Mouse (Mus musculus): ENCODE data around the gene Cct7.
"Not testable (repeated sequence)": the region's sequence is repeated elsewhere in the genome, so short reads cannot be mapped to it uniquely, and the experiment has no call there.

The Cct7 gene

DNA sequence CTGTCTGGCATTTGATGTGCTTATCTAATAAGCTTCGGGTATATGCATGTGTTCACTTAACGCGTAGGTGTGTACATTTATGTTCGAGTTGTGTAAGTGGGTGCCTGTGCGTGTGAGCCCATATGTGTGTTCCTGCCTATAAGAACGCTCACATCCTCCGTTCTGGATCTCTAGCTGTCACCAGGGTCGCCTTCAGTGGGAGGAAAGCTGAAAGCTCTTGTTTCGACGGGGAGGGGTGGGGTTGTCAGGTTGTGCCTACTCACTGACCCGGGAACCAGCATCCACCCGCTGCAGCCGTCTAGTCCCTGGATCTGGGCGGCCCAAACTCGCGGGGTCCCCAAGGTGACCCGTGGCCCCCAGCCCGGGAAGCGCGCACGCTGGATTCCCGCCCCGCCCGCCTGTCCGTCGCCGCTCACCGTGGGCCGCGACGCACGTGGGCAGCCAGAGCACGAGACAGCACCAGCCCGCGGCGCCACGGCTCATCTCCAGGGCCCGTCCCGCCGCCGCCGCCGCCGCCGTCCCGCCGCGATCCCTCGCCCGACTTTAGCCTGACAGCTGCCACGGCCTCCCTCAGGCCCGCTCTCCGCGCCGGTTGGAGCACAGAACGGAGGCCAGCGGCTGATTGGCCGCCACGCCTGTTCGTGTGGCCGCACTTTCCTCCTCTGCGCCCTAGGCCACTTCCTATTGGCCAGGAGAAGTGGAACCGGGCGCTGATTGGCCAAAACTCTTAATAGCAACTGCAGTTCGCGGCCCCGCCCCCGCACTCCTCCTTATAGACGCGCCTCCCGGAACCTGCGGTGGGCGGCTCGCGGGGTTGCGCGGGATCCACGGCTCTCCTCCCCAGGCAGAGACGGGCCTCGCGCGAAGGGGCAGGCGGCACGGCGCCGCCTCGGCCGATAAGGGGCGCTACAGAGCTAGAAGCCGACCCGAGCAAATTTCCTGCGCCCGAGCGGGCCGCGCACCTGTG, at the start of gene Cct7:
TSS of gene Cct7 (plus strand) at position 818 of the 967 bp plus-strand sequence.
- peak; percentile 98 for DNase-seq (ENCODE audit: extremely low spot score, low spot score)

DNA sequence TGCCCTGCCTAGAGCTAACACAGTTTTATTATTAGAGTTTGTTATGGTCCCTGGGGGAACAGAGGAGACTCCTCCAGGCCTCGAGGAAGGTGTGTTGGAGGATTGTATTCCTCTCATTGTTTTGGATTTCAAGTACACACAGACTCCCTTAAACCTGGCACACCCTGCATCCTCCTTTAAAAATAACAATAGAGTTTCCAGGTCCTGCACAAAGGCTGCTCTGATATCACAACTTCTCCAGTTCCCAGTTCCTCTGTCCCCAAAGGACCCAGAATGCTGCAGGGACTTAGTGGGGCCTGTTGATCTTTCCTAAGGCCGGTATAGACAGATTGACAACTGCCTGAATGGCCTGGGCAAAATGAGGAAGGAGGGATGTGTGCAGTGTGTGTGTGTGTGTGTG, 48.7 kb upstream of the Cct7 start:
- DNase-seq (ENCODE audit: extremely low spot score, low spot score), result no peak

DNA sequence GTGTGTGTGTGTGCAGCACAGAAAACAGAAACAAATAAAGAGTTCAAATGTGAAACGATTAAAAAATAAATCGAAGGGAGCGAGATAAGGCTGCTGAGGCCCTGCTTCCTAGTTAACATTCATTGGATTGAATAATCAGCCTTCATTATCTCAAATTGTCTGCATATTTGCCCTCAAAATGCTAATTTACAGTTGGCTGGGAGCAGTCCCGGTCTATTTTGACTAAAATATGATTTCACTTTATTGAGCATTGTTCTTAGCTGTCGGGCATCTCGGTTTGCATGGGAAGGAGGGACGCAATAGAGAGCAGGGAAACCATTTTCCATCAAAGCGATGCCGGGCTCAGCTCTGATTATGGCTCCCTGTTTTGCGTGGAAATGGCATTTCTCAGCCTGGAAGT, 48.3 kb upstream of the Cct7 start:
- DNase-seq (ENCODE audit: extremely low spot score, low spot score), result no peak

DNA sequence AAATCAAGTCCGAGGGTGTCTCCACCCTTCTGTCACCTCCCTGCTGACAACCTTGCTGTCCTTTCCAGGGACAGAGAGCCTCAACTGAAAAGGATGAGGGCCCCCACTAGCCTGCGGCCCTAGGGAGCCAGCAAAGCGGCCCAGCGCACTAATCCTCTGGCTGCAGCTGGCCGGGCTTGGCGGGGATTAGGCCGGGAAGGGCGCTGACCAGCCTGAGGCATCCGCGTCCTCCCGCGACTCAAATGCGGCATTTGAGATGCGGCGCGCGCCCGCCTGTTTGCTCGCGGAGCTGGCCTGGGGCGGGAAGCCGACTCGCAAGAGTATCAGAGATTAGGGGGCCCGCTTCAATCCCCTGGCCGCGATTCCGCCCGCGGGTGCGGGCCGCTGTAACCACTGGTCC, 42.3 kb upstream of the Cct7 start:
- peak; percentile 45 for DNase-seq (ENCODE audit: extremely low spot score, low spot score)

DNA sequence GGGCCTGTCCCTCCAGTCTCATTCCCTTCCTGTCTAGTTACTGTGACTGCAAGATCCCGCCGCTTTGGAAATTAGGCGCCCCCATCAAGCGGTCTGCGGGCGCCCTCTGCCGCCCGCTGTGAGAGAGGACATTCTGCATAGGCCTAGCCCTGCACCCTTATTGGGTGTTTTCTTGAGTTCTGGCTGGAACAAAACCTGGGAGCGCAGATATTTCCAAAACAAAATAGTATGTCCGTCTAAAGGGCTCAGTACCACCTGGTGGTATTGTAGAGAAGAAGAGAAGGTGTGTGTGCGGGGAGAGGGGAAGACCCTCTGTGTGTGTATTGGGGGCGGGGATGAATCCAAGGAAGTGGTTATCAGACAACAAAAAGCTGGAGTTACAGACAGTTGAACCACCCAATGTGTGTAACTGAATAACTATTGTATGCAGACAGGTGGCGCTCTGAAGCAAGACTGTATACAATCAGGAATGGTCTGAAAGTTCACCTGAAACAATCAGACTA, 40.5 kb upstream of the Cct7 start:
- peak; percentile 75 for DNase-seq (ENCODE audit: extremely low spot score, low spot score)

DNA sequence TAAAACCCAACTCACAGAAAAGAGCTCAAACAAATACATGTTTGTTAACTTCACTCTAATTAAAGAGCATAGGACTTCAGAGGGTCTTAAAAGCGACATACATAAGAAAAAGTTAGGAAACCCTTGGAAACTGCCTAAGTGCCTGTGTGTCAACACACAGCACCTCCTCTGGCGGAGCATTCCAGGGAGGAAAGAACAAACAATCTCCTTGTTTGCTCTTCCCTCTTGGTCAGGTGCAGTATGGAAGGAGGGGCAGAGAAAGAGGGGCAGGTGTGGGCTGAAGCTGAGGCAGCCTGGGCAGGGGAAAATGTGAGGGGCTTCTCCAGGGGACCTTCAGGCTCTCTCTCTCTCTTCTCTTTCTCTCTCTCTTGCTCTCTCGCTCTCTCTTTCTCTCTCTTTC, 35.5 kb upstream of the Cct7 start:
- no peak for DNase-seq (ENCODE audit: extremely low spot score, low spot score)

DNA sequence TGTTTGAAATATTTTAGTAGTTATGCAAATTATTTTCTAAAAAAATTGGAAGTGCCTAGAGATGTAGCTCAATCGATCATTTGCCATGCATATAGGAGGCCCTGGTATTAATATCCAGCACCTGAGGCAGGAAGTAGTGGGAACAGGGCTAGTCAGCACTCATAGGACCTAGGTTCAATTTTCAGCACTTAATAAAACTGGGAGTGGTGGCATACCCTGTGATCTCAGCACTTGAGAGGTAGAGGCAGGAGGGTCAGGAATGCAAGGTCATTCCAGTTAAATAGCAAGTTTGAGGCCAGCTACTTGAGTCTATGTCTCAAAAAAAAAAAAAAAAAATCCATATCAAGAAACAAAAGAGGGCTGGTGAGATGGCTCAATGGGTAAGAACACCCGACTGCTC, 32.2 kb upstream of the Cct7 start:
- DNase-seq (ENCODE audit: extremely low spot score, low spot score), result no peak

DNA sequence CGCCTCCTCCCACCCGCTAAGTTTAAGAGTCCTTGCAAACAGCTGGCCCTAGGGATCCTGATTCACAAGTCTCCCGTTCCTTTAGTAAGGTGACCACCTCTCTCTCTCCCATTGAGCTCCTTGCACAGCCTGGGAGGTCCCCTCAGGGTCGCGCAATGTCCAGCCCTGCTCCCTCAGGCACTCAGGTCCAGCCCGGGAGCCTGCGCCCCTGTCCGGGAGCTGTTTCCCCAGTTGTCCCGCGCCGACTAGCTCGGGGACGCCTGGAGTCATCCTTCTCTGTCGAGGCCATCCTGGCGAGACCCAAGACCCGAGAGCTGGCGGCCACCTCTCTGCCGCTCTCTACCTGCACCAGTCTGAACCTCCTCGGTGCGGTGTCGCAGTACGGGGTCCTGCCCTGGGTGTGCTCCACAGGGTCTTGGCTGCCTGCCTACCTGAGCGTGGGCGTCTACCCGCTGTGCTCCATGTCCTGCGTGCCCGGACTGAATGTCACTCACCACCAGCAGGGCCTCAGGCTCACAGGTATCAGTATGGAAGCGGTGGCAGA, 27.4 kb upstream of the Cct7 start, which contains the start of gene Noto:
TSS of gene Noto (plus strand) at position 51 of the 544 bp plus-strand sequence.
- no peak for DNase-seq (ENCODE audit: extremely low spot score, low spot score)

DNA sequence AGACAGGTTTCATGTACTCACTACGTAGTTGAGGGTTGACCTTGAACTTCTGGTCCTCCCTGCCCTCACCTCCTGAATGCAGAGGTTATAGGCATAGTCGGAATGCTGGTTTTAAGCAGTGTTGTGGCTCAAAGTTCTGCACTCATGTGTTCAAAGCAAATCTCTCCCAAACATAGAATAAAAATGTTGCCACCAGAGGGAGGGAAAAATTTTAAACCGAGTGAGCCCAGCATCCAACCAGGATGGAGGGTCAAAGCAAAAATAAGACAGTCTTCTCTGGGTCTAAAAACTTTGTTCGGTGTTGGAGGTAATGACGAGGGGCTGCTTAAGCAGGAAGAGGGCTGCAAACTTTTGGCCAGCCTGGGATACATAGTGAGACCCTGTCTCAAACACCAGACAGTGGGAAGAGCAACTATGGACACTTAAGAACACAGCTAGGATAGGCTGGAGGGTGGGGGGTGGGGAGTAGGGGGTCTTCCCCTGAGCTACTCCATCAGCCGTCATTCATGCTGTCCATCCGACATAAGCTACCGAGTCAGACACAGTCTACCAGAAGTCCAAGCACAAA, 20.0 kb upstream of the Cct7 start:
- no peak for DNase-seq (ENCODE audit: extremely low spot score, low spot score)

DNA sequence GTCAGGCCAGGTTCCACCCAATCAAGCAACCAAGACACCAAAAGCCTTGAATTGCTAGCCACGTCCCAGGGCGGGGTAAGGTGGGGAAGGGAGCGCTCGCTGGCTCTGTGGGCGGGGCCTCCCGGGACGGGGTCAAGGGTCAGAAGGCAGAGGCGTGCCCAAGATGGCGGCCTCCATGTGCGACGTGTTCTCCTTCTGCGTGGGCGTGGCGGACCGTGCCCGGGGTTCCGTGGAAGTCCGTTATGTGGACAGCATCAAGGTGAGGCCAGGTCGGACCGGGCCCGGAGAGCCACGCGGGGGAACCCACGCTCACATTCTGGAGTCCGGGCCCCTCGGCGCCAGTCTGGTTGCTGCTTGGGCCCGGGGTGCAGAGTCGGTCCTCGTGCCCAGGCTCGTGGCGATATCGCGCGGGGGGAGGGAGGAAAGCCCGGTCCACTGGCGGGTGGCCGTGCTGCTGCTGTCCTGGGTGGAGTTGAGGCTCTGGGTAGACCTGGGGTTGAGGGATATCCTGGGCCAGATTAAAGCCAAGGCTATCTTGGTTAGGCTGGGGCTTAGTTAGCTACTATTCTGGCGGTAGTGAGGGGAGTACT, 19.4 kb upstream of the Cct7 start, which contains the start of gene Smyd5:
TSS of gene Smyd5 (plus strand) at position 148 of the 590 bp plus-strand sequence.
- peak; percentile 91 for DNase-seq (ENCODE audit: extremely low spot score, low spot score)

DNA sequence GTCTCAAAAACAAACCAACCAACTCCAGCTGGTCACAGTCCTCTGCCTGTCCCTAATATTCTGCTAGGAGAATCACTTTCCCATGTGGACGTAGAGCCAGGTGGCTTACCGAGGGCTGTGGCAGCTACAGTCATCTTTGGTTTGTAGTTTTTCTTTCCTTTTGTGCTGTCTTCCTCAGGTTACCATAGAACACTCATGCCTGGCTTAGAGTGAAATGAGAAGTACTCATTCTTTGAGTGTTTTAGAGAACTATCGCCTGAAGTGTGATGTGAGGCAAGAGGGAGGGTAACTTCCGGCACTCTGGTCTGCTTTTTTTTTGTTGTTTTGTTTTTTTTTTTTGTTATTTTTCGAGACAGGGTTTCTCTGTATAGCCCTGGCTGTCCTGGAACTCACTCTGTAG, 17.4 kb upstream of the Cct7 start:
- DNase-seq (ENCODE audit: extremely low spot score, low spot score), result no peak

DNA sequence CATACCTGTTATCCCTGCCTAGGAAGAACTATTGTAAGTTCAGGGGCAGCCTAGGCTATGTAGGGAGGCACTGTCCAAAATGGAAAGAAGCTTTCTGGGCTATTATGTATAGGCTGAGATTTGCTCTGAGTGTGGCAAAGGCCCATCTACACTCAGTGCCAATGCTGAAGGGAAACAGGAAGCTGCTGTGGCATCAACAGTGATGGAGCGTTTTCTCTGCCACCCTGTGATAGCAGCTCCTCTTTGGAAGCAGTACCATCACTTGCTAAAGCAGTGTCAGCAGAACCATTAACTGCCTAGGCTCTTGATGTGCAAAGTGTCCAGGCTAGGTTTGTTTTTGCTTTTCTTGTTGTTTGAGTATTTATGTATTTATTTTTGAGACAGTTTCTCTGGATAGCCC, 15.1 kb upstream of the Cct7 start:
- no peak for DNase-seq (ENCODE audit: extremely low spot score, low spot score)

DNA sequence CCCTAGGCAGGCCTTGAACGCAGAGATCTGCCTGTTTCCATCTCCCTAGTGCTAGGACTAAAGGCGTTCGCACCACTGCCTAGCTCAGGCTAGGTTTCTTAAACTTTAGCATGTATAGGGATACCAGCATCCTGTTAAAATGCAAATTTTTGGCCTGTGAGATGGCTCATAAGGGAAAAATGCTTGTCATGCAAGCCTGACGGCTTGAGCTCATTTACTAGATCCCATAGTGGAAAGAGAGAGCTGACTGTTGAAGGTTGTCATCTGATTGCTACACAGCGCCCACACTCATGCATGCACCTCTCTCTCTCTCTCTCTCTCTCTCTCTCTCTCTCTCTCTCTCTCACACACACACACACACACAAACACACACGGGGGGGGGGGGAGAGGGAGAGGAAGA, 14.7 kb upstream of the Cct7 start:
- no peak for DNase-seq (ENCODE audit: extremely low spot score, low spot score)

DNA sequence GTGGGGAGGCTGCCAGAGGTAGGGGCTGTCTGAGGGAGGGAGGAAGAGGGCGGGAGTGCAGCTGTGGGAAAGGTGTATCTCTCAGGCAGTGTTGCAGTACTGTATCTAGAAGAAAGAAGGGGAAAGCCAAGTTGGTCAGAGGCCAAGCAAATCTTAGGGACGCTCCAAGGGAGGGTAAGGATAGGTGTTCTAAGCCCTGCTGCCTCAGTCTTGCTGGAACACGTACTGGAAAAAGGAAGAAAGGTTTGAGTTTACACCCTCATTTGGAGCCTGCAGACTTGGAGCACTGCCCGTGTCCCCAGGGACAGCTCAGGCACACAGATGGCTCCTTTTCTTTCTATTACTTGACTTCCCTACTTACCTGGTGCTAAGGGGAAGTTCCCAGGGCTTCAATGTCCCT, 10.2 kb upstream of the Cct7 start:
- DNase-seq (ENCODE audit: extremely low spot score, low spot score), result no peak

DNA sequence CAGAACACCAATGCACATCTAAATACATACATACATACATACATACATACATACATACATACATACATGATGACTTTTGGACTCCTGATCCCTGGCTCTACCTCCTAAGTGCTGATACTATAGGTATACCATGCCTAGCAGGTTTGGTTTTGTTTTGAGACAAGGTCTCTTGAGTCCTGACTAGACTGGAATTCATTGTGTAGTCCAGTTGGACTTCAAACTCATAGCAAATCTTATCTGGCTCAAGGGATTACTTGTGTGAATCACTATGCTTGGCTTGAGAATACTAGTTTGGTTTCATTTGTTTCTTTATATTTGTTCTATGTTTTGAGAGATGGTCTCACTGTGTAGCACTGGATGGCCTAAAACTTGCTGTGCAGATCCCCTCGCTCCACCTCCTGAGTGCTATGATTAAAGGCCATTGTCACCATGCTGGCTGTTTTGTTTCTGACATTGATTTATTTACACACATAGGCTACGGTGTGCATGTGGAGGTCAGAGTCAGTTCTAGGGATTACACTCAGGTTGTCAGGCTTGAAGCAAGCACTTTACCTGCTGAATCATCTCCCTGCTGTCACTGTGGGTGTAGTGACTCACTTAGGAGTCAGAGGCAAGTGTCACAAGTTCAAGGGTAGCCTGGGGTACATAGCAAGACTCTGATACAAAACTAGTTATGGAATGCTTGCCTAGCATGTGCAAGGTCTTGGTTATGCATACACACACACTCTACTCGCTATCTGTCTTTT, 7.7 kb upstream of the Cct7 start:
- no peak for DNase-seq (ENCODE audit: extremely low spot score, low spot score)

DNA sequence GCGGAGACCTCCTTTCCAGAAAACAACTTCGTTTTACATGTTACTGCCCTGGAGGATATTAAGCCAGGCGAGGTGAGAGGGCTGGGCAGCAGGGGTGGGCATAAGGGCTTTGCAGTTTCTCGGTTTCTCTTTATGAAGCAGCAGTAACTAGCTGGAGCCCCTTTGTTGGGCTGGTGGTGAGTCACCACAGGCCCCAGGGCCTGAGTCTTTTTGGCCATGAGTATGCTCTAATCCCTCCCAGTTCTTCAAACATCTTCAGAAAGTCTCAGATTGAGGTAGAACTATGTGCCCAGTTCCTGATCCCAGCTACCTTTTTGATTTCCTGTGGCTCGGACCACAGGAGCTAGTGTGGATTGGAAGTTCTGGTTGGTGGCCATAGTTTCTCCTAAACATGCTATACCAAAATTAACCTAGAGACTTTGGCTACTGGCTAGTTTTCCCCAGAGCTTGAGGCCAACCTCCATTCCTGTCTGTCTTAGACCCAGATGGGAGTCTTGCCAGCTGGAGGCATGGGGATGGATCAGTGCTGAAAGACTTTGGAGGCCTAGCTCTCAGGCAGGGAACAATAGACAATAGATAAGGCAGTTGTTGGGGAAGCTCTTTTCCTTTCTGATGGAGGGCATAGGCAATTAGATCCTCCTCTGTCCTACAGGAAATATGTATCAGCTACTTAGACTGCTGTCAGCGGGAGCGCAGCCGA, 6.9 kb upstream of the Cct7 start:
- DNase-seq (ENCODE audit: extremely low spot score, low spot score), result no peak

DNA sequence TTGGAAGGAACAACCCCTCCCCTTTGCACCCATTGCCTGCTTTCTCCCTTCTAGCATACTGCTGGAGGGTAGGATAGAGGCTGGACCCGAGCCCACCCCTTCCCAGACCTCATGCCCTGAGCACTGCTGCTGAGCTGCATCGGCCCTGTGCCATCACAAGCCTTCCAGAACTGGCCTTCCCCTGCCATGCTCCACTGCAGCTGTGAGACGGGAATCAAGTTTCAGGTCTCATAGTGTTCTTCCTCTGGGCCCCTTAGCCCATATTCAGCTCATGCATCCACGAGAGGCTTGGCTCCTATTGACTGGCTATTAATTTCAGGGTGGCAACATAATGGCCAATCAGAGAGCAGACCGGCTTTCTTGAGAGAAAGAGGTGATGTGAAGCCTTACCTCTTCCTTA, 6.0 kb upstream of the Cct7 start:
- no peak for DNase-seq (ENCODE audit: extremely low spot score, low spot score)

DNA sequence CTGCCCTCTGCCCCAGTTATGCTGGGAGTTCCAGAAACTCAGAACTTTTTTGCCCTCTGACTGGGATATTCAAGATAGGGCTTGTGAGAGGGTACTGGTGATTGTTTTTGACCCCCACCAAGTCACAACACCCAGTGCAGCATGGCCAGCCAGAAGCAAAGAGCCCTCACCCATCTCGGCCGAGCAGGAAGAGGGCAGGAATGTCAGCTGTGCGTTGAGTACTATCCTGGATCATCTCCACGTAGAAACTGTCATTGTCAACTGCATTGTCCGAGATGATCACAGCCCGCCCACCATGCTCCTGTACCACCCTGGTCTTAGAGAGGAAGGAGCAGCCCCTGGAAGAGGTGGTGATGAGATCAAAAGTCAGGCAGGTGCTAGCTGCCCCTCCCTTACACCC, 4.0 kb upstream of the Cct7 start:
- no peak for DNase-seq (ENCODE audit: extremely low spot score, low spot score)

DNA sequence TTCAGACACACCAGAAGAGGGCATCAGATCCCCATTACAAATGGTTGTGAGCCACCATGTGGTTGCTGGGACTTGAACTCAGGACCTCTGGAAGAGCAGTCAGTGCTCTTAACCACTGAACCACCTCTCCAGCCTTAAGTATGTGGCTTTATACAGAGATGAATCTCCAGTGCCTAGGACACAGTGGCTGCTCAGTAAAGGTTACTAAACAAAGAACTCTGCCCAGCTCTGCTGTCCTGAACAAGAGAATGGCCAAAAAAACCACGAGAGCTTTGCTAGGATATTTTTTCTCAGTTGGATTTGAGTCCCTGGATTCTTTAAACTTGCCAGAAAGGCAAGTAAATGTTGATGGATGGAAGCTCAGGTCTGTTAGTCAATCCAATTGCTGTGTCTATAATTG, 1.2 kb upstream of the Cct7 start:
- DNase-seq (ENCODE audit: extremely low spot score, low spot score), result not testable (repeated sequence)

DNA sequence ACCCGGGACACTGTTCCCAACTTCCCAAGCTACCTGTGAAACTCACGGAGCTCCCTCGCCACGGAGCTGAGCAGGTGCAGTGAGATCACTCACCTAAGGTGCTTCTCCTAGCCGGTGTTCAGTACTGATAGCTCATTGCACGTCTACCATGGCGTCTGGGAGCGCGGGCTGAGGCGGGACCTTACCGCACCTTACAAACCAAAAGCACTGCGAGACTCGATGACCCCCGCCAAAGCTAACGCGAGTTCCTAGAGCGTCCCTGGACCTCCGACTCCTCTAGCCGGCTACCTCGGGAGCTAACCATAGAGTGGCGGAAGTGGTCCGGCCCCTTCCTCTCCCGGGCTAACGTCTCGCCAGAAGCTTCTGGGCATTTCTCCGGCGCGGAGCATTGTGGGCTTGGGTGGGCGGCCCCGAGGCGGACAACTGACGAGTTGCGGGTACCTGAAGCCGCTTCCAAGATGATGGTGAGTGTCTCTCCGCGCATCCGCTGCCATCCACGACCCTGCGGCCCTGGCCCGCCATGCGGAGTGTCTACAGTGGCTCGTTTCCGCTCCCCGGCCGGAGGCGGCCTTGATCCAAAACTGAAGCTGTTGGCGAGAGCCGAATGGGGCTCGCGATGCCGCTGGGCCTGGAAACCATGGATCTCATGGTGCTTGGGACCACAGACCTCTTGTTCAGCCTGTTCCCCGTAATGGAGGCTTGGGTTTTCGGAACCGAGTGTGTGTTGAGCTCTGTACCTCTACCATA, 523 bp downstream of the Cct7 start, which contains the start of gene Pradc1:
TSS of gene Pradc1 (minus strand) at position 307 of the 747 bp plus-strand sequence.
- DNase-seq (ENCODE audit: extremely low spot score, low spot score), result peak; percentile 99
